Mouse (Mus musculus): ENCODE results near the gene Cyb561a3. TPM values are rescaled to one million over a fixed set of nuclear protein-coding genes. Genes with fewer than 3 reads are reported as not detected.

Cyb561a3 gene
- polyA plus RNA-seq, 1 experiment from 2014 or later: 18.8 TPM

DNA sequence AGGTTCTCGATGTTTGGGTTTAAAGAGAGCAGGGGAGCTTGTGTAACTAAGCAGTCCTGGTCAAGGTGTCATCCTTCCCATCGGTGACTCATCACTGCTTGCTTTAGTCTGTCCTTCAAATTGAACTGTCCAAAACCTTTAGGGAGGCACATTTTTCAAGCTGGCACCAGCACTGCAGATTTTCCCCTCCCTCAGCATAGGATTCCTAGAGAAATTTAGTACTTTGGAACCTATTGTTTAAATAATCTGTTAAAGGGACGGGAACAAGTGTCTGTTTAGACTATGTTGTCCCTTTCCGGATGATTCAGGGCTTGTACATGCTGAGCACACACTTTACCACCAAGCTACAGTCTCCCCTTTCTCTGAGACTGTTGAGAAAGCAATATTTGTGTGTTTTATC lies 11.8 kb upstream of the Cyb561a3 start:
- Histone ChIP-seq H3K27me3 (0 out of 2 replicates have a peak, but pooled peaks cover 2% of the 10 kb centered on the region), H3K27ac (no peak overlapping the region), H3K9me3 (no peaks in the 10 kb centered on the region), H3K36me3 (peaks cover 14% of the 10 kb centered on the region), H3K4me1 (replicated peaks) (no peaks in the 10 kb centered on the region), H3K9ac (replicated peaks) (no peak overlapping the region), H3K4me2 (replicated peaks) (no peak overlapping the region), H3K4me3 (replicated peaks) (no peak overlapping the region)
- 86% methylated on average over 4 of the region's 4 CpGs for WGBS
- ATAC-seq: no peak

DNA sequence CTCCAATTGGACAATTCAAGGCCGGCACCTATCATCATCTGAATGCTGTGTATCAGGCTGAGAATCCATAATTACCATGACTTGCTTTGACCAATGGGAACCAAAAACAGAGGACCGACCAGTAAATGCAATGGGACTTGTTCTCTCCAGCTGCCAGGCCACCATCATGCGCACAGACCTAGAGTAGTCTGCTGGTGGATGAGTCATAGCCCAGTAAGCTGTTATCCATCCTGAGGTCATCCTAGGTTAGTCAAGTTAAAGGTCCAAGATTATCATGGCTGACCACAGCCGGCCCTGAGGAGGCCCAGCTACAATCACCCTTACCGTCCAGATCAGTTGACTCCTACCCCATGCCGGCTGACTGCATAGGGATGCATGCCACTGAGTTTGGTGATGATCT lies 7.3 kb upstream of the Cyb561a3 start:
- WGBS: 97% methylated on average over 6 of the region's 6 CpGs
- H3K36me3 ChIP-seq: peaks cover 55% of the 10 kb centered on the region
- H3K4me1 ChIP-seq (replicated peaks): no peaks in the 10 kb centered on the region

DNA sequence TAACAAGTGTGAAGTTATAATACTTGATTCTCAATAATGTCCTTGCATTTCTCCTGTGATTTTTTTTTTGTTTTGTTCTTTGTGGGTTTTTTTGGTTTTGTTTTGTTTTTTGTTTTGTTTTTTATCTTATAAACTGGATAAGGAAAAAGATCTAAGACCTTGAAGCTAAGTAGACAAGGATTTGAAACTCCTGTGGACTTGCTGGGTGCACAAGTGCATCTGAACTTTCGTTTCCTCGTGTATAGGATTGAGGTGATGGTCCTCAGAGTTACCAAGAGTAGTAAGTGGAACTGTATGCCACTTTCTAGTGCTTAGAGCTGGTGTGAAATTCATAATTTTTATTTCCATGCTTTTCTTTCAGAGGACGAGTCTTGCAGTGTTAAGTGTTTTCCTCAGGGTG lies 3.1 kb downstream of the Cyb561a3 start:
- Histone ChIP-seq H3K4me3 (replicated peaks) (no peak overlapping the region), H3K9ac (replicated peaks) (no peak overlapping the region), H3K9me3 (no peaks in the 10 kb centered on the region), H3K27me3 (no peaks in the 10 kb centered on the region), H3K27ac (no peak overlapping the region), H3K4me2 (replicated peaks) (no peak overlapping the region), H3K4me1 (replicated peaks) (peaks cover 25% of the 10 kb centered on the region), H3K36me3 (peaks cover 7% of the 10 kb centered on the region; the same call in 1 of the 2 replicates)
- ATAC-seq: no peak
- 82% methylated on average over 3 of the region's 3 CpGs for WGBS

More for the DNA sequence above, 7.3 kb upstream of the Cyb561a3 start:
- H3K9ac ChIP-seq (replicated peaks): no peak overlapping the region
- no peaks in the 10 kb centered on the region for H3K9me3 ChIP-seq
- ATAC-seq: no peak
- no peaks in the 10 kb centered on the region for H3K27me3 ChIP-seq
- no peak overlapping the region for H3K4me3 ChIP-seq (replicated peaks)
- H3K27ac ChIP-seq: no peak overlapping the region
- H3K4me2 ChIP-seq (replicated peaks): no peak overlapping the region

DNA sequence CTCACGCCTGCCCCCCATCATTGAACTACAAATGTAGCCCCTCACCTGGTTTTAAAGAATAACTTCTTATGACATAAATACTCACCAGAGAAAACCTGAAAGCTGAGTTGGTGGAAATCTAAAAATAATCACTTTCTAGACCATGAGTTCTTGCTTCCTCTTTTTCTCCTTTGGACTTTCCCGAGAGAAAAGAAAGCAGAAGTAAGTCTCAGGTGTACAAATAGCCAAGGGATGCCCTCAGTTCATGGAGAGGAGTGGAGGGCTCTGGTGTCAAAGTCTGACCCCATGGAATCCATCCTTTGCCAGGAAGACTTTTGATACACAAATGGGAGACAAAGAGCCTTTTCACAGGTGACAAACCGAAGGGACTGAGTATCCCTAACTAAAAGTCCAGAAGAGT lies 3.8 kb downstream of the Cyb561a3 start:
- ATAC-seq: no peak
- Histone ChIP-seq H3K27me3 (no peaks in the 10 kb centered on the region), H3K9ac (replicated peaks) (no peak overlapping the region), H3K9me3 (no peaks in the 10 kb centered on the region), H3K4me3 (replicated peaks) (no peak overlapping the region), H3K4me2 (replicated peaks) (no peak overlapping the region), H3K36me3 (peaks cover 6% of the 10 kb centered on the region; the same call in 1 of the 2 replicates), H3K27ac (no peak overlapping the region), H3K4me1 (replicated peaks) (peaks cover 20% of the 10 kb centered on the region)
- 88% methylated on average over 3 of the region's 3 CpGs for WGBS

DNA sequence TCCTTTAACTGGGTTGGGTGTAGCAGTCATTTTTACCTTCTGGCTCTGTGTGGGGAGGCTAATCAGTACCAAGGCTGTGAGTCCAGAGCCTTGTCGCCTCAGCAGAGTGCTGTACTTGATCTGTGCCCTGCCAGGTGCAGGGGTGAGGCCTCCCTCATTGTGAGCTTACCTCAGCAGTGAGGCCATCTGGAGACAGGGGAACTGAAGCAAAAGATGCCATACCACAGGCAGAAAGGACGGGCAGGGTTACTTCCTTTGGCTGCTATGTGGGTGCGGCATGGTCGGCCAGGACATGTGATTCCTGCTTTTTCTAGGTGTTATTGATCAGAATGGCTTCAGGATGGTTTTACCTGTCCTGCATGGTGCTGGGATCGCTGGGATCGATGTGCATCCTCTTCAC lies 5.0 kb downstream of the Cyb561a3 start:
- H3K36me3 ChIP-seq: peaks cover 6% of the 10 kb centered on the region; the same call in 1 of the 2 replicates
- no peaks in the 10 kb centered on the region for H3K9me3 ChIP-seq
- H3K27ac ChIP-seq: no peak overlapping the region
- 88% methylated on average over 6 of the region's 6 CpGs for WGBS
- H3K27me3 ChIP-seq: no peaks in the 10 kb centered on the region
- H3K4me3 ChIP-seq (replicated peaks): no peak overlapping the region
- H3K4me2 ChIP-seq (replicated peaks): no peak overlapping the region
- no peak overlapping the region; the same call in 1 of the 2 replicates for H3K9ac ChIP-seq (replicated peaks)
- H3K4me1 ChIP-seq (replicated peaks): peaks cover 12% of the 10 kb centered on the region
- ATAC-seq: no peak

DNA sequence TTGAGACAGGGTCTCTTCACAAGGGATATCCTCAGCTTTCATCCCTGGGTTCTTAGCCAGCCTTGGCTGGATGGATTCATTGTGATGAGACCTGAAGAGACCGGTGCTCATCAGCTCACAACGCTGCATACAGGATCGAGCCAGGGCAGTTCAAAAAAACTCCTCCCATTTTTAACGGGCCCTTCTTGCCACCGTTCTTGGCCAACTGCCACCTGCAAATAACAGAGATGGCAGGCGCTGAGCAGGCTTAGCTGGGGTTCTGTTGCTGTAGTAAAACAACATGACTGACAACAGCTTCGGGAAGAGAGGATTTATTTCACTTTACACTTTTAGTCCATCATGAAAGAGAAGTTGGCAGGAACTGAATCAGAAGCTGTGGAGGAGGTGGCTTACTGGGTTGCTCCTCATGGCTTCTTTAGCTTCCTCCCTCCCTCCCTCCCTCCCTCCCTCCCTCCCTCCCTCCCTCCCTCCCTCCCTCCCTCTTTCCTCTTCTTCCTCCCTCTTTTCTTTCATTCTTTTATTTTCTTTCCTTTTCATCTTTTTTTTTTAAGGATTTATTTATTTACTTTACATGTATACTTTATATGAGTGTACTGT lies 6.7 kb downstream of the Cyb561a3 start:
- Histone ChIP-seq H3K4me1 (replicated peaks) (peaks cover 1% of the 10 kb centered on the region; the same call in 1 of the 2 replicates), H3K36me3 (peaks cover 9% of the 10 kb centered on the region; the same call in 1 of the 2 replicates), H3K9ac (replicated peaks) (no peak overlapping the region), H3K27me3 (no peaks in the 10 kb centered on the region), H3K4me2 (replicated peaks) (no peak overlapping the region), H3K27ac (no peak overlapping the region), H3K9me3 (no peaks in the 10 kb centered on the region), H3K4me3 (replicated peaks) (no peak overlapping the region)
- 83% methylated on average over 7 of the region's 7 CpGs for WGBS
- ATAC-seq: no peak

DNA sequence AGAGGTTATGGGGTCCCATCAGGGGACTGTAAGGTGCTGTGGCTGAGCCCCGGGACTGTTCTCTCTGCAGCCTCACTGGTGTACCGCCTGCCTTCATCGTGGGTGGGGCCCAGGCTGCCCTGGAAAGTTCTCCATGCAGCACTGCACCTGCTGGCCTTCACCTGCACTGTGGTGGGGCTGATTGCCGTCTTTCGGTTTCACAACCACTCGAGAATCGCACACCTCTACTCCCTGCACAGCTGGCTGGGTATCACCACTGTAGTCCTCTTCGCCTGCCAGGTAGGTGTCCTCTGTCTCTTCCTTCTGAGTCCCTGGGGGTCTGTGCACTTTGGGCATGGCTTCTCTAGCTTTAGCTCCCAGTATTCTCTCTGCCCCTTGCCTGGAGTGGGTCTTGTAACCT lies 8.1 kb downstream of the Cyb561a3 start:
- Histone ChIP-seq H3K36me3 (peaks cover 9% of the 10 kb centered on the region; the same call in 1 of the 2 replicates), H3K4me1 (replicated peaks) (no peaks in the 10 kb centered on the region), H3K9ac (replicated peaks) (no peak overlapping the region), H3K9me3 (no peaks in the 10 kb centered on the region), H3K4me2 (replicated peaks) (no peak overlapping the region), H3K27me3 (no peaks in the 10 kb centered on the region), H3K4me3 (replicated peaks) (no peak overlapping the region), H3K27ac (no peak overlapping the region)
- WGBS: 91% methylated on average over 8 of the region's 8 CpGs
- ATAC-seq: no peak

DNA sequence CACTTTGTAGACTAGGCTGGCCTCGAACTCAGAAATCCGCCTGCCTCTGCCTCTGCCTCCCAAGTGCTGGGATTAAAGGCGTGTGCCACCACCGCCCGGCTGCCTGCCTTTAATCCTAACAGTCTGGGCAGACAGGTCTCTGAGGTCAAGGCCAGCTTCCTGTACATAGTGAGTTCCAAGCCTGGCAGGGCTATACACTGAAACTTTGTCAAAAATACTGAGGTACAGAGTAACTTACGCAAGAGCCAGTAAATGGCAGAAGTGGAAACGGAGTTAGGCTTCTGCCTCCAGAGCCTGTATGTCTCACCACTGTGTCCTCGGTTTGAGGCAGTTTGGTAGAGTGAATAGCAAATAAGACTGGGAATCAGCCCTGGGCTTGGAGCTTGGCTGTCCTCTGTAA lies 10.3 kb downstream of the Cyb561a3 start:
- no peak overlapping the region for H3K9ac ChIP-seq (replicated peaks)
- H3K27ac ChIP-seq: no peak overlapping the region
- 92% methylated on average over 8 of the region's 8 CpGs for WGBS
- ATAC-seq: no peak
- H3K9me3 ChIP-seq: no peaks in the 10 kb centered on the region
- no peaks in the 10 kb centered on the region for H3K27me3 ChIP-seq
- H3K36me3 ChIP-seq: peaks cover 27% of the 10 kb centered on the region
- no peak overlapping the region for H3K4me2 ChIP-seq (replicated peaks)
- H3K4me3 ChIP-seq (replicated peaks): no peak overlapping the region
- no peaks in the 10 kb centered on the region for H3K4me1 ChIP-seq (replicated peaks)

DNA sequence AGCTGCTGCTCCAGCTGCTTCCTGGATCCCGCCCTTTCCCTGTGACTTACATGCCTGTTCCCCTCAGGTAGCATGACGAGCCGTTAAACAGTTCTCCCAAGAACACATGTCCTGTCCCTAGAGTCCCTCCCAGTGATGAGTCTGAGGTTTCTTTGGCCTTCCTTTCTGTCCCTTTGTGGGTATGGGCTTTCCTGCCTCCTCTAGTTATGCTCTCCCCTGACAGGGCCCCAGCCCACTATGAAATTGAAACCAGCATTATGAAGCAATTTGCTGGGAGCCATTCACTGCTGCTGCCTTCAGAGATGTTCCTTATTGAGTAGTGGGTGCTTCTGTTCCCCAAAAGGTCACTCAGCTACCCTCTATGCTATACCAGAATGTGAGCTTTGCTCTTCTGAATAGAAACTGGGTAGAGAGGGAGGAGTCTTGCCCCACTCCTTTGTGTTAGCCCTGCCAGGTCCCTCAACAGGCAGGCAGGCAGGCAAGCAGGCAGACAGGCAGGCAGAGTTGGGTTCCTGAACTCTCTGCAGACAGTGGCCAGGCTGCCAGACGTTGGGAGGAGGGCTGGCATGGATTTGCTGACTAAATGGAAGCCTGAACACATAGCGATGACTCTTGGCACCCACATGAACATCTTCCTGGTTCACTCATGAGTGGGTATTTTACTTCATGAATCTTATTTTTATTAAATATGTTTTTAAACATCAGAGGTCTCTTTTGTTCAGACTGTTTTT lies 12.3 kb downstream of the Cyb561a3 start:
- Histone ChIP-seq H3K4me1 (replicated peaks) (no peaks in the 10 kb centered on the region), H3K4me3 (replicated peaks) (no peak overlapping the region), H3K27me3 (no peaks in the 10 kb centered on the region), H3K27ac (no peak overlapping the region), H3K9me3 (no peaks in the 10 kb centered on the region), H3K36me3 (peaks cover 44% of the 10 kb centered on the region), H3K9ac (replicated peaks) (no peak overlapping the region; the same call in 1 of the 2 replicates), H3K4me2 (replicated peaks) (no peak overlapping the region)
- ATAC-seq: no peak
- WGBS: 72% methylated on average over 5 of the region's 5 CpGs

DNA sequence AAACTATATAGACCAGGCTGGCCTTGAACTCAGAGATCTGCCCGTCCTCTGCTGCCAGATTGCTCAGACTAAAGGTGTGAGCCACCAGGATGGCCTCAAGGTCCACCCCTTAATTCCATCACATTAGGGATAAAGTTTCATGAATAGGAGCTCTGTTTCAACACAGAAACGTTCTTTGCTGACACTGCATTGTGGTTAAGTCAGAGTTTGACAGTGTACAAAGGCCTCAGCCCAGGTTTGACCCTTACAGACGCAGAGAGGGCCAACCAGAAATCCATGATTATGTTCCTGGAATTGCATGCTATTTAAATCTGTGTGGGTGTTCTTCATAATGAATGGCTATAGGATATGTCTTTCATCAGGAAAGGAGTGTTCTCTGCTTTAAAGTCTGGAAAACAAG lies 13.3 kb downstream of the Cyb561a3 start:
- no peak overlapping the region for H3K9ac ChIP-seq (replicated peaks)
- no peak for ATAC-seq
- H3K9me3 ChIP-seq: no peaks in the 10 kb centered on the region
- no peak overlapping the region for H3K27ac ChIP-seq
- no peaks in the 10 kb centered on the region for H3K4me1 ChIP-seq (replicated peaks)
- H3K4me2 ChIP-seq (replicated peaks): no peak overlapping the region
- H3K27me3 ChIP-seq: no peaks in the 10 kb centered on the region
- WGBS: 77% methylated on average over 3 of the region's 3 CpGs
- H3K4me3 ChIP-seq (replicated peaks): no peak overlapping the region
- peaks cover 49% of the 10 kb centered on the region for H3K36me3 ChIP-seq

DNA sequence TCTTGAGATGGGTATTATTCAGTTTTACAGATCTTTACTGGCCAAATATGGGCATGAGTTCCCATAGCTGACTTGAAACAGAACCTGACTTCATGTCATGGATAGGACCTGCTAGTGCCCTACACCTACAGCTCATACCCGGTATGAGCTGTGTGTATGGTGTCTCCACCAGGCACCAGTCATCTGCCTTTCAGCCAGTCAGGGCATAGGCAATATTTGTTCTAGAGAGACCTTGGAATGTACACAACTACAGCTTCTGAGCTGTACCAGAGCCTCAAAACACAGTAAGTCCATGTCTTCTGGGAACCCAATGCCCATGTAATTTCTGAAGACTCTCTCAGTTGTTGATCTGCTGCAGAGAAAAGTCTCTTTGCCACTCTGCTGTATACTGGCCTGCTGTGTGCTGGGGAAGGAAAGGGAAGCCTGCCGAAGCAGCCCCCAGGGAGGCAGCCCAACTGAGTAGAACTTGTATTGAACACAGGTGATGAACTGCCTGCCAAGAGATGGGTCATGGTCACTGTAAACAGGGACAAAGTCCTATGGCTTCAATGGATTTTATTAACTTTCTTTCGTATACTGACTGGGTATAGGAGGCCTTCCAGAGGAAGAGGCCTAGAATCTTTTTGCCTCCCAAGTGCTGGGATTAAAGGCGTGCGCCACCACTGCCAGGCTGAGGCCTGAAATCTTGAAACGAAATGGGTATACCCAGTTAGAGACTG lies 14.8 kb downstream of the Cyb561a3 start:
- no peak overlapping the region for H3K9ac ChIP-seq (replicated peaks)
- H3K9me3 ChIP-seq: no peaks in the 10 kb centered on the region
- no peaks in the 10 kb centered on the region for H3K4me1 ChIP-seq (replicated peaks)
- peaks cover 62% of the 10 kb centered on the region for H3K36me3 ChIP-seq
- WGBS: 96% methylated on average over 6 of the region's 6 CpGs
- no peak overlapping the region for H3K4me2 ChIP-seq (replicated peaks)
- H3K4me3 ChIP-seq (replicated peaks): no peak overlapping the region
- no peaks in the 10 kb centered on the region for H3K27me3 ChIP-seq
- H3K27ac ChIP-seq: no peak overlapping the region
- ATAC-seq: no peak

DNA sequence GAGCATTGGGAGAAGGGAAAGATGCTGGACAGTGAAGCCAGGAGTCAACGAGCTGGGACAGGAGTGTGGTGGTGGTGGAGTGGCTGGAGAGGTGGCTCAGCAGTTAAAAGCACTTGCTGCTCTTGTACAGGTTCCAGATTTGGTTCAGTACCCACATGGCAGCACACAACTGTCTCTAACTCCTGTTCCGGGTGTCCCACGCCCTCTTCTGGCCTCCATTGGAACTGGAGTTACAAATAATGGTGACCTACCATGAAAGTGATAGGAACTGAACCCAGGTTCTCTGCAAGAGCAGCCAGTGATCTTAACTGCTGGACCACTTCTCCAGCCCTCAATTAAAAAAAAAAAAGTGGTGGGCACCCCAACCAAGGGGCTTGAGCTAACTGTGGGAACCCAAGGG lies 21.2 kb downstream of the Cyb561a3 start:
- Histone ChIP-seq H3K4me3 (replicated peaks) (no peak overlapping the region), H3K4me1 (replicated peaks) (peaks cover 13% of the 10 kb centered on the region), H3K36me3 (peaks cover 65% of the 10 kb centered on the region), H3K4me2 (replicated peaks) (no peak overlapping the region), H3K9me3 (no peaks in the 10 kb centered on the region), H3K27ac (no peak overlapping the region), H3K27me3 (no peaks in the 10 kb centered on the region), H3K9ac (replicated peaks) (no peak overlapping the region)
- WGBS: 35% methylated on average over 3 of the region's 3 CpGs
- no peak for ATAC-seq

All from midbrain, embryonic 13.5 days (tissue).